Mouse (Mus musculus) ZHBTc4 (cell line): ENCODE measurements at regions not wholly inside any gene's neighbourhood (a gene's known extent, or its start where the extent isn't known, plus 50 kb on each side); places are given as distances from the start of the nearest gene placed in this dataset.
A peak's percentile ranks its signal among the peaks of the same experiment; 100 is the strongest.

Source experiments
- DNase-seq: peaks from one replicate; pipeline ENCODE4 v3.0.0-alpha.2; 2011; ENCODE audit warnings: low read depth, low spot score

- DNase-seq: no peak
Measured at GRCm38 (mm10) chr9:83326437-83327086, 114.4 kb downstream of the Lca5 start.

GRCm38 (mm10) chr9:83325910-83326309 lies 115.0 kb downstream of the Lca5 start:
- peak; percentile 11 for DNase-seq

- DNase-seq: no peak
Measured at GRCm38 (mm10) chr9:83324336-83324735, 116.6 kb downstream of the Lca5 start.

GRCm38 (mm10) chr9:83322991-83323583 lies 117.8 kb downstream of the Lca5 start:
- no peak for DNase-seq

- no peak for DNase-seq
Measured at GRCm38 (mm10) chr9:83321793-83322192, 119.1 kb downstream of the Lca5 start.

- no peak for DNase-seq
Measured at GRCm38 (mm10) chr9:83320834-83321233, 120.1 kb downstream of the Lca5 start.

- DNase-seq: no peak
Measured at GRCm38 (mm10) chr9:83316818-83317162, 124.1 kb downstream of the Lca5 start.

- no peak for DNase-seq
Measured at GRCm38 (mm10) chr9:83315941-83316817, 124.7 kb downstream of the Lca5 start.

GRCm38 (mm10) chr9:83308771-83309170 lies 132.2 kb downstream of the Lca5 start:
- DNase-seq: no peak

GRCm38 (mm10) chr9:83308092-83308491 lies 132.8 kb downstream of the Lca5 start:
- DNase-seq: no peak

GRCm38 (mm10) chr9:83307349-83307938 lies 133.5 kb downstream of the Lca5 start:
- DNase-seq: no peak

GRCm38 (mm10) chr9:83304925-83305324 lies 136.0 kb downstream of the Lca5 start:
- DNase-seq: peak; percentile 88

GRCm38 (mm10) chr9:83300500-83300899 lies 140.4 kb downstream of the Lca5 start:
- no peak for DNase-seq

GRCm38 (mm10) chr9:83300044-83300443 lies 140.9 kb downstream of the Lca5 start:
- peak; percentile 65 for DNase-seq

- DNase-seq: no peak
Measured at GRCm38 (mm10) chr9:83299623-83300022, 141.3 kb downstream of the Lca5 start.

- no peak for DNase-seq
Measured at GRCm38 (mm10) chr9:83295453-83295852, 145.5 kb downstream of the Lca5 start.

- no peak for DNase-seq
Measured at GRCm38 (mm10) chr9:83294441-83294840, 146.5 kb downstream of the Lca5 start.

GRCm38 (mm10) chr9:83284097-83284496 lies 137.6 kb upstream of the Hmgn3 start:
- DNase-seq: no peak

- no peak for DNase-seq
Measured at GRCm38 (mm10) chr9:83283662-83284061, 137.2 kb upstream of the Hmgn3 start.

GRCm38 (mm10) chr9:83283249-83283648 lies 136.8 kb upstream of the Hmgn3 start:
- no peak for DNase-seq

GRCm38 (mm10) chr9:83277791-83278190 lies 131.3 kb upstream of the Hmgn3 start:
- DNase-seq: no peak

- no peak for DNase-seq
Measured at GRCm38 (mm10) chr9:83277356-83277755, 130.9 kb upstream of the Hmgn3 start.
